Mouse (Mus musculus) megakaryocyte, embryonic 14.5 days (primary cell): ENCODE results near the gene Zdhhc22.

Experiments used
- FLI1 ChIP-seq: IDR thresholded peaks from 2 replicates; pipeline ENCODE4 v1.6.1; 2012; ENCODE audit warnings: low read length, inconsistent platforms, mixed read lengths
- GATA1 ChIP-seq: IDR thresholded peaks from 3 replicates; pipeline ENCODE4 v1.6.1; 2012; ENCODE audit warnings: mixed read lengths, low read length, inconsistent platforms, borderline replicate concordance

GRCm38 (mm10) chr12:86950161-86950960 is 39.9 kb downstream of the Zdhhc22 start:
- no peak for TF ChIP-seq GATA1
- TF ChIP-seq FLI1: no peak
